Mouse (Mus musculus): ENCODE measurements at regions not wholly inside any gene's neighbourhood (a gene's known extent, or its start where the extent isn't known, plus 50 kb on each side); places are given as distances from the start of the nearest gene placed in this dataset.

DNA sequence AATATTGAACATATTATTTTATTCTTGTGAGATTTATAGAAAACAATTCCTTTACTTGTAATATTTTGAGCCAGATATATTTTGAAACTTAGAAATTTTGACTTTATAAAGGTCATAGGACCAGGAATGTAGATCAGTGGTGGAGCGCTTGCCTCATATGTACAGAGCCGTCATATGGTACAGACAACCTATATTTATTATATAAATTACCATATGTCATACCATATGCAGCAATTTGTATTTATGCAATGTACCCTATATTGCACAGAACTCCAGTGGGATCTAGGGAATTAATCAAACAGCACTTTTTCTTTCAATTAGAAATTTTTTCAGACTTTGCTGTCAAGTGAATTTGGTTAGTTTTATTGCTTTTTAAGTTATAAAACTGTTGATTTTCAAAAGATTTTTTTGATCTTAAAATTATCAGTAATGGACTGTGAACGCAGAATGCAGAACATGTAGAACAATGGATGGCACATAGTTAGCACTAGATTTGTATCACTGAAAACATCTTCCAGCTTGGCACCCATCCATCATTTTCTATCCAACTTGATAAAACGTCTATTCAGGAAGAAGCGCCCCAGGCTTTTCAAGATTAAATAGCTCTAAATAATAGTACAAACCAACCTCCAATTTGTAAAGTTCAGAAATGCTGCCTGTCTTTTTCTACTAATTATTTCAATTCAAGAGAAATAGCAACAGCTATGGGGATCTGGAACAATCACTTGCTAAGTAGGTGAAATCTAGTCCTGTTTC is 442.3 kb upstream of the Nr2f1 start:
- H3K4me1 ChIP-seq = peaks cover 36% of the 10 kb centered on the region
- WGBS = 77% methylated on average over 5 of the region's 5 CpGs
- H3K4me3 ChIP-seq = no peak overlapping the region
- no peaks in the 10 kb centered on the region for H3K9me3 ChIP-seq
- DNase-seq (ENCODE audit: extremely low spot score, low spot score) = no peak
- H3K27me3 ChIP-seq (ENCODE audit: poor library complexity, severe bottlenecking) = no peaks in the 10 kb centered on the region
- H3K36me3 ChIP-seq (replicated peaks) = no peaks in the 10 kb centered on the region
- peak overlapping the region; percentile 67; the same call in 1 of the 2 replicates for H3K27ac ChIP-seq

DNA sequence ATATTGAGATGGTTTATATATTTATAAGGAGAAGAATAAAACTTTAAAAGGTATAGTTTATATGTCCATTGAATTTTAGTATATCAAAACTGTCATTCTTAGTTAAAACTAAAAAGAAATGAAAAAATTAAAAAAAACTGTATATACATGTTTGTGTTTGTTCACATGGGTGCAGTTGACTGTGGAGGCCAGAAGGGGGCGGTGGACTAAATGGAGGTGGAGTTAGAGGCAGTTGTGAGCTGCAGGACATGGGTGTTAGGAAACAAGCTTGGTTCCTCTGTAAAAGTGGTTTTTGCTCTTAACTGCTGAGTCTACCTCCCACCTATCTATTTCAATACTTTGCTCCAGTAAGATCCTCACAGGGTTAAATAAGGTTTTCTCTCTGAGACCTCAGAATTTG is 440.8 kb upstream of the Nr2f1 start:
- no peak overlapping the region for H3K4me3 ChIP-seq
- DNase-seq (ENCODE audit: extremely low spot score, low spot score) = no peak
- no peaks in the 10 kb centered on the region for H3K36me3 ChIP-seq (replicated peaks)
- no peaks in the 10 kb centered on the region for H3K27me3 ChIP-seq (ENCODE audit: poor library complexity, severe bottlenecking)
- 72% methylated on average over 1 of the region's 1 CpGs for WGBS
- no peak overlapping the region for H3K27ac ChIP-seq
- H3K4me1 ChIP-seq = peaks cover 36% of the 10 kb centered on the region
- H3K9me3 ChIP-seq = no peaks in the 10 kb centered on the region

DNA sequence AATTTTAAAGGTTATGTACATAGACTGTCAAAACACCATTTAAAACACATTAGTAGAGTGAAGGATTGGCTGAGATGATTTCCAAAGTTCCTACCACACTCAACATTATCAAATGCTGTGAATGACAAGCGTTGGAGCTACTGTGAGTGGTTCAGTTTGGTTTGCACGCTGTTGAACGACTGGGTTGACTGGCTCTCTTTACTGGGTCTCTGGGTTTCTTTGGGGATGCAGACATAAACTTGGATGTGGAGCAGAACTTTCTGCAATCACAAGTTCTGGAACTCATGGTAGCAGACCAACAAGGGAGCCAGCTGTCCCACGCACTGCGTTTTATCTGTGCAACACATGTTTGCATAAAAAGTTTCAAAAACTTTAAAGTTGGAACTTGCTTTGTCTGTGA is 438.9 kb upstream of the Nr2f1 start:
- H3K27ac ChIP-seq = no peak overlapping the region
- H3K4me1 ChIP-seq = peaks cover 19% of the 10 kb centered on the region
- DNase-seq (ENCODE audit: extremely low spot score, low spot score) = no peak
- H3K4me3 ChIP-seq = no peak overlapping the region
- H3K27me3 ChIP-seq (ENCODE audit: poor library complexity, severe bottlenecking) = no peaks in the 10 kb centered on the region
- WGBS = 93% methylated on average over 5 of the region's 5 CpGs
- no peaks in the 10 kb centered on the region for H3K36me3 ChIP-seq (replicated peaks)
- no peaks in the 10 kb centered on the region for H3K9me3 ChIP-seq

DNA sequence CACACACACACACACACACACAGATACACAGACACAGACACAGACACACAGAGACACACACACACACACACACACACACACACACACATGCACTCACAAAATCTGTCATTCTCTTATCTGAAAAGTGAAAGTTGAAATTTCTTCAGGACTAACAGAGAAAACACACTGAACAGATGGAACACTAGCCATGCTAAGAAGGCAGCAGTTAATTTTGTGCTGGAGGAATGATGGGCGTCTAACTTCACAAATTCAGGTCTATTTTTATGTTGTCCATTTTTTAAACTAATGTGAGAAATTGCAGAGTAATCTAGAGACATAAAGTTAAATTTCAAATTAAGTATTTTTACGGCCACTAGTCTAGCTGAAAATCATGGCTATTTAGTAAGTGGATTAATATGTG is 432.1 kb upstream of the Nr2f1 start:
- Histone ChIP-seq H3K27ac (no peak overlapping the region), H3K4me3 (no peak overlapping the region), H3K27me3 (ENCODE audit: poor library complexity, severe bottlenecking) (peaks cover 49% of the 10 kb centered on the region), H3K9me3 (no peaks in the 10 kb centered on the region), H3K4me1 (peaks cover 15% of the 10 kb centered on the region), H3K36me3 (replicated peaks) (no peaks in the 10 kb centered on the region)
- 93% methylated on average over 2 of the region's 2 CpGs for WGBS
- no peak for DNase-seq (ENCODE audit: extremely low spot score, low spot score)

DNA sequence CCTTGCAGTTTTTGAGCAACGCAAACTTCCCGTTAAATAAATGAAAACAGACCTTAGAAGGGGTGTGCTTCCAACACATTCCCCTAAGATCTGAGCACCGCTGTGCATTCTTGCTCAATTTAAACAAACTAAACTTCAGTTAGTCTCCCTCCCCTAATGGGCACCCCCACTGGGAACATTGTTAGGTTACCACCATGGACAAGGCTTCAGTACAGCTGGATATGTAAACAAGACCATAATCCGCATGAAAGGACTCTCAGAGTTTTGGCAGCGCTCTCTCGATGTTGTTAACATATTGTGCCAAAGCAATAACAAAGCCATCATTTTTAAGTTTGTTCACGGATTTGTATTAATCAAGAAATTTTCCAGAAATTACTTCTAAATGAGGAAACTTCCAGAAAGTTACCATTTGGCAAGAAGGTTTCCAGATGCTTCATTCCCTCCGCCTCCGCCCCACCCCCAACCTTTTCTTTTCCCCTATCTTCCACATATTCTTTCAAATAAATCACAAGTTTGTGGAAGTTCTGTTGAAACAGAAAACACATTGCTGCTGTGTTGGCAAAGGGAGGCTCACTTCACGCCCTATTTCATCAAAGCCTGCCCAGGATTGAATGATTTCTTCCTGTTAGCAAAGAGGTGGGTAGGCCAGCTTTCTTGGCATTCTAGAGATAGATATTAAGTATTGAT is 429.6 kb upstream of the Nr2f1 start:
- Histone ChIP-seq H3K27me3 (ENCODE audit: poor library complexity, severe bottlenecking) (peaks cover 73% of the 10 kb centered on the region), H3K27ac (no peak overlapping the region; the same call in 1 of the 2 replicates), H3K4me1 (peaks cover 26% of the 10 kb centered on the region), H3K9me3 (no peaks in the 10 kb centered on the region), H3K36me3 (replicated peaks) (no peaks in the 10 kb centered on the region), H3K4me3 (no peak overlapping the region)
- peak; percentile 39 for DNase-seq (ENCODE audit: extremely low spot score, low spot score)
- 24% methylated on average over 10 of the region's 10 CpGs for WGBS

DNA sequence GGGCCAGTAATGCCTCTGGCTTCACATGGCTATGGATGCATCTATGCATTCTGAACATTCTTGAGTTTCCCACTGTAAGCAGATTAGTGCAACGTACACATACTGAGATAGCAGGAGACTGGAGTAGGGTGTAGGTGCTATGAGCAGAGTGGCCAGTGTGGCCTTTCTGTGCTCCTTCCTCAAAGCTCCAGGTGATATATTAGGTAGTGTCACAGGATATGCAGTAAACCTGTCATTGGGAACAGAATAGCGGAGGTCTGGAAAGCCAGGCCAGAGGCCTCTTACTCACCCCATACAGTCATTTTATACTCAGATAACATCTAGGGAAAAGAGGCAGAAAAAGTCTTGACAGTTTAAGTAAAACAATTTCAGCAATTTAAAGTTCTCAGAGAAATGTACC is 424.1 kb upstream of the Nr2f1 start:
- Histone ChIP-seq H3K9me3 (no peaks in the 10 kb centered on the region), H3K4me3 (no peak overlapping the region), H3K27ac (no peak overlapping the region), H3K4me1 (peaks cover 17% of the 10 kb centered on the region), H3K36me3 (replicated peaks) (no peaks in the 10 kb centered on the region), H3K27me3 (ENCODE audit: poor library complexity, severe bottlenecking) (peaks cover 50% of the 10 kb centered on the region)
- whole genome bisulfite sequencing = 88% methylated on average over 2 of the region's 2 CpGs
- DNase-seq (ENCODE audit: extremely low spot score, low spot score) = no peak

DNA sequence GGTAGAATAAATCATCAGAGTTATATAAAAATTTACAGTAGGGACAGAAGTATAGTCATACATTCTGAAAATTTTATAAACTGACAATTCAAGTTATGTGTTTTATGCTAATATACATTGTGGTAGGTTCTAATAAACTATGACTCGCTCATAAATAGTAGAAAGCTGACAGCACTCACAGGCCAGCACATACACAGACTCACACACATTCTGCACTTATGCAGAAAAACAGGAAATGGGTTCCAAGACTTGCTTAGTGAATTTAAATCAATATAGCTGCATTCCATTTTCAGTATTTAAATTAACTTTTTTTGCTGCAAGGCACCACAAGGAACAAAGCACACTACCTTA is 403.3 kb upstream of the Nr2f1 start:
- Histone ChIP-seq H3K36me3 (replicated peaks) (no peaks in the 10 kb centered on the region), H3K4me1 (peaks cover 26% of the 10 kb centered on the region), H3K27ac (no peak overlapping the region), H3K4me3 (no peak overlapping the region), H3K27me3 (ENCODE audit: poor library complexity, severe bottlenecking) (no peaks in the 10 kb centered on the region), H3K9me3 (no peaks in the 10 kb centered on the region)
- WGBS = 94% methylated on average over 1 of the region's 1 CpGs
- no peak for DNase-seq (ENCODE audit: extremely low spot score, low spot score)

DNA sequence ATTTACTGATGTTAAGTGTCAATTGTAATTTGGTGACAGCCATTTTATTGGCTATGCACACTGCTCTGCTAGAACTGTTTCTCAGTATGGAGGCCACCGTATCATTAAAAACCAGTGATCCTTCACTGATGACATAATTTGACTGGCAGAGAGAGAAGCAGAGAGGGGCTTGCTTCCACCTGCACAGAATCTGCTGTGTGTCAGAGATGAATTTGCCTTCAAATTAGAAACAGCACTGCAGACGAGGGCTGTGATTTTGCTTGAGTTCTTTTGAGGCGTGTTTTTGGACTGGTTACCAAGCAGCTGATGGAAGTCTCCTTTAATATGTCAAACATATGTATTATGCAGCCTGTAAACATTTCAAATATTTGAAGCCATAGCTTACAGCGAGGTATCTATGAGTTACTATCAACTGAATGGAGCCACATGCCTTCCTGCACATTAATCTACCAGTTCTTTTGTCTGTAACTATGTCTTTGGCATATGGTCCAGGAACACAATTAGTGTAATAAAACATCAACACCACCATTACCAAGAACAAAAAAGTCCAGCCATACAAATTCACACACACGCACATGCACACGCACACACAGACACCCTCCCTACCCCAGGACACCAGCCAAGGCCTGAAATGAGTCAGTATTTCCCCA is 402.8 kb upstream of the Nr2f1 start:
- 71% methylated on average over 6 of the region's 6 CpGs for WGBS
- H3K4me3 ChIP-seq = no peak overlapping the region
- no peaks in the 10 kb centered on the region for H3K27me3 ChIP-seq (ENCODE audit: poor library complexity, severe bottlenecking)
- H3K9me3 ChIP-seq = no peaks in the 10 kb centered on the region
- no peak overlapping the region for H3K27ac ChIP-seq
- no peaks in the 10 kb centered on the region for H3K36me3 ChIP-seq (replicated peaks)
- no peak for DNase-seq (ENCODE audit: extremely low spot score, low spot score)
- peaks cover 26% of the 10 kb centered on the region for H3K4me1 ChIP-seq

DNA sequence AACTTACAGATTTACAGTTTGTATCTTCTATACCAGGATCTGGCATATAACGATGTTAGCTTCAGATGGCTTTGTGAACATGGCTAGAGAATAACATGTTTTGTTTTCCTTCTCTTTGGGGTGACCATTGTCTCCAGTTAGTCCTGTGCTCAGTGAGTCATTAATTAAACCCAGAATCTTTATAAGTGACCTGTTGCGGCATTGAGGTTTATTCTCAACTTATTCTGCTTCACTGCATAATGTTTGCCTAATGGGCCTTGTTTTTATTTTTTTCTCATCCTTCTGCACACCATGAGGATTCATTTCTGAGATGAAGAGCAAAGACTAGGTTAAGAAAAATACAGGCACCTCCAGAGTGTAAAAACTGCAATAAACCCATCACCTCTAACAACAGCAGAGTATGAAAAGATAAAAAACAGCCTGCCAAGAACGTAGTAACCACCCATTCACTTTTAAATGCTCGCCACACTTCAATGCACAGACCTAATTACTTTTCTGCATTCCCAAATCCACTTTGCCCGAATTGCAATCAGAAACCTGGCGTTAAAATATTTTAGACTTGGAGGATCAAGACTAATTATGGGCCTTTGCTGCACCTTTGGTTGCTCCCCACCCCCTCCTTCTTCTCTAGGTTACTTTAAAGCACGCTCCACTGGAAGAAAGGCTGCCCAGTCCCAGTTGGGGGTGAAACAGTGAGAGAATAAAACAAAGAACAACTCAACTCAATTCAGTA is 381.5 kb upstream of the Nr2f1 start:
- peaks cover 49% of the 10 kb centered on the region for H3K27me3 ChIP-seq (ENCODE audit: poor library complexity, severe bottlenecking)
- 10% methylated on average over 7 of the region's 7 CpGs for WGBS
- peak; percentile 71 for DNase-seq (ENCODE audit: extremely low spot score, low spot score)
- peak overlapping the region; percentile 76 for H3K27ac ChIP-seq
- no peaks in the 10 kb centered on the region for H3K9me3 ChIP-seq
- peaks cover 91% of the 10 kb centered on the region for H3K4me1 ChIP-seq
- no peaks in the 10 kb centered on the region for H3K36me3 ChIP-seq (replicated peaks)
- H3K4me3 ChIP-seq = no peak overlapping the region

DNA sequence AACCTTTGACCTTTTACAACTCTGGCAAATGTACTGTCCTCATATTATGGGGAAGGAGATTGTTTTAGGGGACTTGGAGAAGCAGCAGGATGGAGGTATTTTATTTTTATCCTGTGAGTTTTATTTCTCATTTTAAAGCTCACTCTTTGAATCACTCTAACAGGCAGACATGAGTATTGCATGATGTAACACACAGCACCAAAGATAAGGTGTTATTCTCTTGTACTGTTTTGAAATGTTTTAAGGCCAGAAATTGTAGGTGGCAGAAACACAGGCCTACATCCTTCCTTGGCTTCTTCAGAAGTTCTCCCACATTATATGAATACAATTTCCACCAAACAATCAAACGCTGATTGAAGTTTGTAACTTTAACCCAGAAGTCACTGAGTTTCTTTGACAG is 377.9 kb upstream of the Nr2f1 start:
- WGBS = 83% methylated on average over 1 of the region's 1 CpGs
- DNase-seq (ENCODE audit: extremely low spot score, low spot score) = no peak
- Histone ChIP-seq H3K27me3 (ENCODE audit: poor library complexity, severe bottlenecking) (peaks cover 35% of the 10 kb centered on the region), H3K36me3 (replicated peaks) (no peaks in the 10 kb centered on the region), H3K4me1 (peaks cover 80% of the 10 kb centered on the region), H3K9me3 (no peaks in the 10 kb centered on the region), H3K27ac (peak overlapping the region; percentile 79), H3K4me3 (no peak overlapping the region)

DNA sequence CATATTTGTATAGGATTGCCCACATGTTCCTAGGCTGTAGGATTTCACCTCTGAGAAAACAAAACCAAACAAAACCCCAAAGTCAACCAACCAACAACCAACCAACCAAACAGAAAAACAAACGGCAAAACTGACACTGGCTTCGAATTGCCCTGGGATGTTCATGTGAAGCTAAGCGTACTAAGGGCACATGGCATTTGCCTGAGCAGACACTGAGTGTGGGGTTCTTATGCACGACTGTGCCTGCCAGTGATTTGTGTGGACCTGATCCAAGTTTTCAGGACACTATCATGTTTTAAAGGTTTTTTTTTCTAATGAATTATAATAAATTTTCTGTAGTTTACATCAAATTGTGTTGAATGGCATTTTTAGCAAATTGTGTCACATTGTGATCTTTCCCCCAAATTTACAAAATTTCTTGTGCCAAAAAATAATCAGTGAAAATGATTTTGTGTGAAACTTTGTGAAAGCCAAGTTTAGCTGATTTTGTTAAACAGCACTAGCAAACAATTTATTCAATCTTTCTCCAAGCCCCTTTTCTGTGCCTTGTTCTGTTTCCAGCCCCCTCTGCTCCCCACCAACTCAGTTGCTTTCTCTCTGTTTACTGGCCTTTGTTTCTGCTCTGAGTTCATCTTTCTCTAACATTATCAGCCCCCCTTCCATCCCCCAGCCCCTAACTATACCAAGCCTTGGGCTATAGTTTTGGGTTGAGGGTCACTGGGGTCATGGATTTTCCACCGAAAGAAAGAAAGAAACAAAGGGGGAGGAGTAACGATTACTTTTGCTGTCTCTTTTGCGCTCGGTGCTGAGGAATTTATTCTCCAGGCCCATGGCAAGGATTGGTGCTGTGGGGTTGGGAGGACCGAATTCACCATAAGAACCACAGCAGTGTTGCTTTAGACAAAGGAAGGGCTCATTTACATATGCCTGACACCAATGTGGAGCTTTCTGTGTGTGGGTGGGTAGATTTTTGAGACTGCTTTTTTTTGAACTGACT is 377.0 kb upstream of the Nr2f1 start:
- peaks cover 71% of the 10 kb centered on the region for H3K4me1 ChIP-seq
- H3K27ac ChIP-seq = peak overlapping the region; percentile 79
- peaks cover 35% of the 10 kb centered on the region for H3K27me3 ChIP-seq (ENCODE audit: poor library complexity, severe bottlenecking)
- peak overlapping the region; percentile 12; the same call in 1 of the 2 replicates for H3K4me3 ChIP-seq
- H3K9me3 ChIP-seq = no peaks in the 10 kb centered on the region
- peak; percentile 52 for DNase-seq (ENCODE audit: extremely low spot score, low spot score)
- no peaks in the 10 kb centered on the region for H3K36me3 ChIP-seq (replicated peaks)
- 18% methylated on average over 9 of the region's 9 CpGs for WGBS

DNA sequence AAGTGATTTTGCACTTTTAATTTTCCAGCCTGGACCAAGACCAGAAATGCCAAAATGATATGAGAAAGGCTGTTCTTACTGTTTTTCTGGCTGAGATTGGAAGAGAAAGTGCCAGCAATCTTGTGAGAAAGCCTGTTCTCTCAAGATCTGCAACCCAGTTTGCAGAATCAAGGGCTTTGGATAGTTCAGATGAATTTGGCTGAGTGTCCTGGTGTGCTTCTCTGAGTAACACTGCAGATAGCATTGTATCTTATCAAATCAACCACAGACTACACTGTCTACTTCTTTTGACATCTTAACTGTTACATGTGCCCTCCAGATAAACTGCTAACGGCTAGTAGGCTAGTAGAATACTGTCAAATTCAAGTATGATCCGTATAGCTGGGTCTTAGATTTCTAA is 371.5 kb upstream of the Nr2f1 start:
- H3K27me3 ChIP-seq (ENCODE audit: poor library complexity, severe bottlenecking) = peaks cover 10% of the 10 kb centered on the region; the same call in 1 of the 2 replicates
- H3K36me3 ChIP-seq (replicated peaks) = no peaks in the 10 kb centered on the region
- no peaks in the 10 kb centered on the region for H3K9me3 ChIP-seq
- no peak overlapping the region for H3K27ac ChIP-seq
- peaks cover 25% of the 10 kb centered on the region for H3K4me1 ChIP-seq
- H3K4me3 ChIP-seq = no peak overlapping the region
- no peak for DNase-seq (ENCODE audit: extremely low spot score, low spot score)
- 83% methylated on average over 2 of the region's 2 CpGs for WGBS
